Comparison of ENCODE assay signal across 8 mouse cellular contexts in genomic region chr7:17059463-17059844, GRCm38 (mm10). TPM values are rescaled to one million over a fixed set of nuclear protein-coding genes. Genes with fewer than 3 reads are reported as not detected.
DNase-seq lines count a peak whose midpoint lies in the region; ATAC-seq and TF ChIP-seq lines count a peak whose summit lies in the region.

No protein-coding gene starts in this region.

- H3K27ac ChIP-seq in kidney, embryonic 16.5 days (ENCODE audit: low read length) = peak overlapping the region; percentile 99
- peak overlapping the region; percentile 99 for H3K27ac ChIP-seq in bone marrow macrophage, adult 2 months (ENCODE audit: insufficient read depth, low read depth, low read length)
- H3K27ac ChIP-seq in hindbrain, embryonic 12.5 days = peak overlapping the region; percentile 55; the same call in 1 of the 2 replicates
- H3K27ac ChIP-seq in midbrain, embryonic 16.5 days (ENCODE audit: low read length) = peak overlapping the region; percentile 60

- no peaks in the 10 kb centered on the region for H3K27me3 ChIP-seq in kidney, embryonic 16.5 days (ENCODE audit: insufficient read depth, low read length)
- H3K27me3 ChIP-seq in hindbrain, embryonic 12.5 days = peaks cover 50% of the 10 kb centered on the region
- H3K27me3 ChIP-seq in midbrain, embryonic 16.5 days (ENCODE audit: control insufficient read depth, insufficient read depth, low read depth, low read length) = peaks cover 4% of the 10 kb centered on the region; the same call in 1 of the 2 replicates

- DNase-seq in kidney, adult 8-10 months = no peak
- no peak for DNase-seq in gastrocnemius, postnatal 10 days
- no peak for DNase-seq in frontal cortex, postnatal 36 days (ENCODE audit: low spot score in 2 of 2)
- DNase-seq in lung, postnatal 4 days = no peak

- H3K36me3 ChIP-seq in kidney, embryonic 16.5 days (ENCODE audit: insufficient read depth, low read length) = peaks cover 5% of the 10 kb centered on the region; the same call in 1 of the 2 replicates
- no peaks in the 10 kb centered on the region for H3K36me3 ChIP-seq in hindbrain, embryonic 12.5 days
- no peaks in the 10 kb centered on the region for H3K36me3 ChIP-seq in midbrain, embryonic 16.5 days (ENCODE audit: control insufficient read depth, insufficient read depth, low read length)

- no peak for TF ChIP-seq CTCF in bone marrow macrophage, adult 2 months (IDR thresholded peaks at IDR 0.05; ENCODE audit: low read depth, low read length)

- peak overlapping the region; percentile 86 for H3K4me2 ChIP-seq in kidney, embryonic 16.5 days (replicated peaks; ENCODE audit: low read depth, low read length)
- peak overlapping the region; percentile 62; the same call in 1 of the 2 replicates for H3K4me2 ChIP-seq in hindbrain, embryonic 12.5 days (replicated peaks)
- no peak overlapping the region; the same call in 1 of the 2 replicates for H3K4me2 ChIP-seq in midbrain, embryonic 16.5 days (ENCODE audit: low read length)

- peak overlapping the region; percentile 56 for H3K4me3 ChIP-seq in kidney, embryonic 16.5 days (ENCODE audit: low read length)
- no peak overlapping the region for H3K4me3 ChIP-seq in bone marrow macrophage, adult 2 months (ENCODE audit: insufficient read depth, low read length)
- H3K4me3 ChIP-seq in hindbrain, embryonic 12.5 days = no peak overlapping the region
- no peak overlapping the region for H3K4me3 ChIP-seq in midbrain, embryonic 16.5 days (ENCODE audit: low read depth, low read length)

- H3K4me1 ChIP-seq in kidney, embryonic 16.5 days (ENCODE audit: insufficient read depth, low read length) = peaks cover 61% of the 10 kb centered on the region
- H3K4me1 ChIP-seq in bone marrow macrophage, adult 2 months (ENCODE audit: control insufficient read depth, insufficient read depth, low read length) = peaks cover 38% of the 10 kb centered on the region
- peaks cover 59% of the 10 kb centered on the region for H3K4me1 ChIP-seq in hindbrain, embryonic 12.5 days
- H3K4me1 ChIP-seq in midbrain, embryonic 16.5 days (ENCODE audit: control insufficient read depth, insufficient read depth, low read length) = peaks cover 14% of the 10 kb centered on the region

- H3K9me3 ChIP-seq in kidney, embryonic 16.5 days (ENCODE audit: low read length) = no peaks in the 10 kb centered on the region
- H3K9me3 ChIP-seq in hindbrain, embryonic 12.5 days (replicated peaks) = no peaks in the 10 kb centered on the region
- H3K9me3 ChIP-seq in midbrain, embryonic 16.5 days (replicated peaks; ENCODE audit: control insufficient read depth, low read length, poor library complexity, severe bottlenecking) = no peaks in the 10 kb centered on the region

- no peak for ATAC-seq in kidney, embryonic 16.5 days (ENCODE audit: low FRiP score, low TSS enrichment)
- no peak for ATAC-seq in hindbrain, embryonic 12.5 days (ENCODE audit: low FRiP score)
- ATAC-seq in midbrain, embryonic 16.5 days = no peak

- TF ChIP-seq POLR2A in bone marrow macrophage, adult 2 months (IDR thresholded peaks at IDR 0.05; ENCODE audit: borderline replicate concordance, low read depth, low read length) = no peak

- WGBS in kidney, embryonic 16.5 days = 60% methylated on average over 3 of the region's 3 CpGs
- 86% methylated on average over 3 of the region's 3 CpGs for WGBS in hindbrain, embryonic 12.5 days
- WGBS in midbrain, embryonic 16.5 days = 83% methylated on average over 3 of the region's 3 CpGs

- peak overlapping the region; percentile 50 for H3K9ac ChIP-seq in kidney, embryonic 16.5 days (replicated peaks; ENCODE audit: low read length)
- H3K9ac ChIP-seq in hindbrain, embryonic 12.5 days = no peak overlapping the region
- no peak overlapping the region for H3K9ac ChIP-seq in midbrain, embryonic 16.5 days (ENCODE audit: low read depth, low read length)

RNA-seq across cellular contexts. Expression of gene Hif3a, which starts 2.8 kb away (rescaled TPM):
- 25.2 and 26.1 TPM in 2 replicates for polyA plus RNA-seq in kidney, embryonic 16.5 days (2015; fragmentation: Nextera tagmentation; extraction: Ambion mirVana)
- polyA plus RNA-seq in bone marrow macrophage, adult 2 months (2012; ENCODE audit: insufficient read depth, insufficient read length, missing spikeins) = 0.27 TPM in 1 of 2 replicates, not detected in the other
- polyA plus RNA-seq in hindbrain, embryonic 12.5 days (2016; fragmentation: Nextera tagmentation; extraction: Ambion mirVana) = 7.9 and 9.5 TPM in 2 replicates
- 4.0 and 5.7 TPM in 2 replicates for polyA plus RNA-seq in midbrain, embryonic 16.5 days (2015; fragmentation: Nextera tagmentation; extraction: Ambion mirVana)
- 1 to 10 TPM; 1.9 to 3.1 TPM for total RNA-seq in gastrocnemius, postnatal 10 days (2021)

RNA-seq across cellular contexts. Expression of gene Psg16, which starts 14.4 kb away (rescaled TPM):
- polyA plus RNA-seq in kidney, embryonic 16.5 days (2015; fragmentation: Nextera tagmentation; extraction: Ambion mirVana) = 0.19 TPM in 2 replicates
- 0.12 TPM in 1 of 2 replicates, not detected in the other for polyA plus RNA-seq in bone marrow macrophage, adult 2 months (2012; ENCODE audit: insufficient read depth, insufficient read length, missing spikeins)
- 0.26 and 0.36 TPM in 2 replicates for polyA plus RNA-seq in hindbrain, embryonic 12.5 days (2016; fragmentation: Nextera tagmentation; extraction: Ambion mirVana)
- 5.7 and 7.2 TPM in 2 replicates for polyA plus RNA-seq in midbrain, embryonic 16.5 days (2015; fragmentation: Nextera tagmentation; extraction: Ambion mirVana)
- total RNA-seq in gastrocnemius, postnatal 10 days (2021) = under 1 TPM; 0.05 to 0.14 TPM

RNA-seq across cellular contexts. Expression of gene Ppp5c, which starts 31.7 kb away (rescaled TPM):
- polyA plus RNA-seq in kidney, embryonic 16.5 days (2015; fragmentation: Nextera tagmentation; extraction: Ambion mirVana) = 122 and 125 TPM in 2 replicates
- 70.7 and 83.1 TPM in 2 replicates for polyA plus RNA-seq in bone marrow macrophage, adult 2 months (2012; ENCODE audit: insufficient read depth, insufficient read length, missing spikeins)
- 101 and 102 TPM in 2 replicates for polyA plus RNA-seq in hindbrain, embryonic 12.5 days (2016; fragmentation: Nextera tagmentation; extraction: Ambion mirVana)
- 118 and 127 TPM in 2 replicates for polyA plus RNA-seq in midbrain, embryonic 16.5 days (2015; fragmentation: Nextera tagmentation; extraction: Ambion mirVana)
- total RNA-seq in gastrocnemius, postnatal 10 days (2021) = 10 to 100 TPM; 54.1 to 69.8 TPM
